Comparison of ENCODE assay signal across 23 mouse cellular contexts in genomic region chr6:122469030-122469640, GRCm38 (mm10). TPM values are rescaled to one million over a fixed set of nuclear protein-coding genes. Genes with fewer than 3 reads are reported as not detected.
DNase-seq lines count a peak whose midpoint lies in the region; ATAC-seq and TF ChIP-seq lines count a peak whose summit lies in the region.
"Had no signal": no experiment of that assay in that cellular context is flagged by ENCODE, and none has a peak within 500 bp of the region (broad histone marks: within the 10 kb centered on the region; RNA-seq: fewer than 3 reads in every experiment).

No protein-coding gene starts in this region.

- peak; percentile 79 for ATAC-seq in liver, embryonic 12.5 days
- no peak for ATAC-seq in liver, postnatal 0 days
- peak; percentile 65 for ATAC-seq in liver, embryonic 13.5 days (ENCODE audit: low read depth)
- ATAC-seq: forebrain, embryonic 13.5 days; hindbrain, embryonic 16.5 days had no signal

- H3K27me3 ChIP-seq in liver, embryonic 12.5 days (replicated peaks) = no peaks in the 10 kb centered on the region
- no peaks in the 10 kb centered on the region for H3K27me3 ChIP-seq in liver, postnatal 0 days (ENCODE audit: insufficient read depth, low read length)
- H3K27me3 ChIP-seq in liver, embryonic 13.5 days = no peaks in the 10 kb centered on the region
- H3K27me3 ChIP-seq: forebrain, embryonic 13.5 days; heart, embryonic 15.5 days; limb, embryonic 15.5 days had no signal

- TF ChIP-seq EP300 in liver, postnatal 0 days (IDR thresholded peaks at IDR 0.05; ENCODE audit: low read depth) = no peak

- no peaks in the 10 kb centered on the region for H3K9me3 ChIP-seq in liver, embryonic 12.5 days (replicated peaks)
- H3K9me3 ChIP-seq in liver, postnatal 0 days (ENCODE audit: low read length) = no peaks in the 10 kb centered on the region
- no peaks in the 10 kb centered on the region for H3K9me3 ChIP-seq in liver, embryonic 13.5 days (replicated peaks)
- H3K9me3 ChIP-seq: forebrain, embryonic 13.5 days; heart, embryonic 15.5 days; limb, embryonic 15.5 days had no signal

- TF ChIP-seq CTCF in liver, postnatal 0 days (IDR thresholded peaks at IDR 0.05; ENCODE audit: low read depth) = no peak

- H3K4me1 ChIP-seq in liver, embryonic 12.5 days = peaks cover 15% of the 10 kb centered on the region
- no peaks in the 10 kb centered on the region for H3K4me1 ChIP-seq in liver, postnatal 0 days (ENCODE audit: insufficient read depth)
- peaks cover 12% of the 10 kb centered on the region for H3K4me1 ChIP-seq in liver, embryonic 13.5 days (replicated peaks)
- H3K4me1 ChIP-seq: heart, embryonic 15.5 days; limb, embryonic 15.5 days had no signal

- no peak overlapping the region for H3K4me2 ChIP-seq in liver, embryonic 12.5 days
- H3K4me2 ChIP-seq in liver, postnatal 0 days (ENCODE audit: low read depth, low read length) = no peak overlapping the region
- H3K4me2 ChIP-seq in liver, embryonic 13.5 days = no peak overlapping the region
- H3K4me2 ChIP-seq: forebrain, embryonic 13.5 days; heart, embryonic 15.5 days; limb, embryonic 15.5 days had no signal

- WGBS in liver, embryonic 12.5 days (ENCODE audit: insufficient replicate concordance) = 79% methylated on average over 15 of the region's 15 CpGs
- 83% methylated on average over 15 of the region's 15 CpGs for WGBS in liver, postnatal 0 days (ENCODE audit: insufficient replicate concordance)
- 70% methylated on average over 15 of the region's 15 CpGs for WGBS in liver, embryonic 13.5 days (ENCODE audit: insufficient replicate concordance)

- no peak overlapping the region for H3K9ac ChIP-seq in liver, embryonic 12.5 days
- no peak overlapping the region for H3K9ac ChIP-seq in liver, postnatal 0 days (replicated peaks)
- no peak overlapping the region for H3K9ac ChIP-seq in liver, embryonic 13.5 days
- H3K9ac ChIP-seq: forebrain, embryonic 13.5 days; heart, embryonic 15.5 days; limb, embryonic 15.5 days had no signal

- no peak overlapping the region for H3K4me3 ChIP-seq in liver, embryonic 12.5 days
- no peak overlapping the region for H3K4me3 ChIP-seq in liver, postnatal 0 days (ENCODE audit: low read depth, low read length)
- no peak overlapping the region for H3K4me3 ChIP-seq in liver, embryonic 13.5 days (replicated peaks)
- H3K4me3 ChIP-seq: forebrain, embryonic 13.5 days; heart, embryonic 15.5 days; limb, embryonic 15.5 days; myocyte had no signal

- DNase-seq in liver, postnatal 0 days = no peak
- peak; percentile 95 for DNase-seq in R1 (ENCODE audit: low read depth, low spot score)
- peak; percentile 15 for DNase-seq in liver, embryonic 13.5 days
- DNase-seq in right cerebral cortex, postnatal 14 days = no peak
- DNase-seq in spleen, postnatal 4 days (ENCODE audit: low spot score in 2 of 2) = no peak
- no peak for DNase-seq in heart, adult 8-10 months (ENCODE audit: low spot score)
- DNase-seq: adrenal gland, postnatal 10 days; gastrocnemius, postnatal 14 days; heart, adult 18-20 months; heart, postnatal 4 days; kidney, adult 2 months; kidney, postnatal 14 days; midbrain, embryonic 14.5 days; spleen, adult 18-20 months; thymus, adult 18-20 months had no signal

- no peaks in the 10 kb centered on the region for H3K36me3 ChIP-seq in liver, embryonic 12.5 days
- H3K36me3 ChIP-seq in liver, postnatal 0 days (replicated peaks; ENCODE audit: insufficient read depth, low read length) = no peaks in the 10 kb centered on the region
- no peaks in the 10 kb centered on the region for H3K36me3 ChIP-seq in liver, embryonic 13.5 days
- H3K36me3 ChIP-seq: heart, embryonic 15.5 days; limb, embryonic 15.5 days had no signal

- H3K27ac ChIP-seq in liver, embryonic 12.5 days = no peak overlapping the region
- H3K27ac ChIP-seq in liver, postnatal 0 days (ENCODE audit: low read depth) = no peak overlapping the region
- H3K27ac ChIP-seq in liver, embryonic 13.5 days = no peak overlapping the region; the same call in 1 of the 2 replicates
- H3K27ac ChIP-seq: forebrain, embryonic 13.5 days; heart, embryonic 15.5 days; limb, embryonic 15.5 days had no signal

RNA-seq across cellular contexts. Expression of gene Rimklb, which starts 29.4 kb away (rescaled TPM):
- 2.1 and 3.1 TPM in 2 replicates for polyA plus RNA-seq in liver, embryonic 12.5 days (2016; fragmentation: Nextera tagmentation; extraction: Ambion mirVana)
- polyA plus RNA-seq in liver, postnatal 0 days (2015; fragmentation: Nextera tagmentation; extraction: Ambion mirVana) = 0.34 TPM in 1 of 2 replicates, not detected in the other
- polyA plus RNA-seq in liver, embryonic 13.5 days (2015; fragmentation: Nextera tagmentation; extraction: Ambion mirVana) = 1.3 TPM in 2 replicates
- under 1 TPM in 1 of 4 experiments, not detected in 3; 0.23 TPM for total RNA-seq in heart, adult 8-10 months (2022)
- polyA plus RNA-seq: C2C12, myocyte had no signal

RNA-seq across cellular contexts. Expression of gene Mfap5, which starts 36.5 kb away (rescaled TPM):
- 0.48 and 0.68 TPM in 2 replicates for polyA plus RNA-seq in liver, embryonic 12.5 days (2016; fragmentation: Nextera tagmentation; extraction: Ambion mirVana)
- 0.55 and 2.5 TPM in 2 replicates for polyA plus RNA-seq in liver, postnatal 0 days (2015; fragmentation: Nextera tagmentation; extraction: Ambion mirVana)
- 0.42 and 0.58 TPM in 2 replicates for polyA plus RNA-seq in liver, embryonic 13.5 days (2015; fragmentation: Nextera tagmentation; extraction: Ambion mirVana)
- 10 to 100 TPM; 15.7 to 18.2 (median 18.0) TPM for total RNA-seq in heart, adult 8-10 months (2022)
- total RNA-seq: left cerebral cortex, postnatal 36 days had no signal

Comparison
In these comparisons a context has a peak if more than half of its experiments do, and no peak if none do; other contexts are left out.
1. DNase-seq: peak in R1 (single experiment) and liver, embryonic 13.5 days (single experiment); none in liver, postnatal 0 days (single experiment), right cerebral cortex, postnatal 14 days (single experiment), spleen, postnatal 4 days (0 of 2) and heart, adult 8-10 months (single experiment).